Mouse (Mus musculus): ENCODE data around the gene Mrps18a. TPM values are rescaled to one million over a fixed set of nuclear protein-coding genes. Genes with fewer than 3 reads are reported as not detected.
A peak's percentile ranks its signal among the peaks of the same experiment; 100 is the strongest.

Gene Mrps18a
- total and polyA plus RNA-seq, 3 experiments: 78.1 to 127 (median 126) TPM

DNA sequence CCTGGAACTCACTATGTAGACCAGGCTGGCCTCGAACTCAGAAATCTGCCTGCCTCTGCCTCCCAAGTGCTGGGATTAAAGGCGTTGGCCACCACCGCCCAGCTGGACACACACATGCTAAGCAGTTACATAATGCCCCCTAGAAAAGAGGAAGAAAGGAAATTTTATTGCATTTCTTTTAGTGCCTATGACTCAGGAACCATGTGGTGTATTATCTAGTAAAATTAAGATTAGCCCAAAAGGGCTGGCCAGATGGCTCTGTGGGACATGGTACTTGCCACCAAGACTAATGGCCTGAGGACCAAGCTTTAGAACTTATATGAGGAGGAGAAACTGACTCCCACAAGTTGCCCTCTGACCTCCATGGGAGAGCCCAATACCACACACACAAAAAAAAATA lies 29.1 kb downstream of the Mrps18a start:
- Histone ChIP-seq H3K27ac (ENCODE audit: insufficient read depth, low read depth) (no peak overlapping the region), H3K4me3 (replicated peaks in 1 of 3; ENCODE audit: low read depth in 2 of 3, low read length in 2 of 3, poor library complexity in 1 of 3) (no peak overlapping the region), H3K9ac (ENCODE audit: insufficient read depth, low read depth) (no peak overlapping the region), H3K36me3 (replicated peaks in 1 of 2; ENCODE audit: control insufficient read depth in 1 of 2, insufficient read depth in 1 of 2, low read length in 1 of 2) (peaks cover 0 to 6% of the 10 kb centered on the region in 2 experiments), H3K27me3 (replicated peaks) (no peaks in the 10 kb centered on the region), H3K79me2 (replicated peaks; ENCODE audit: control insufficient read depth, extremely low read depth, insufficient read depth, poor library complexity, severe bottlenecking) (no peaks in the 10 kb centered on the region), H3K4me1 (ENCODE audit: control insufficient read depth in 1 of 2, insufficient read depth in 2 of 2) (no peaks in the 10 kb centered on the region), H3K4me2 (ENCODE audit: insufficient read depth, low read depth, poor library complexity, severe bottlenecking) (no peak overlapping the region), H3K9me3 (replicated peaks; ENCODE audit: low read length) (peaks cover 2% of the 10 kb centered on the region)
- TF ChIP-seq ELF1 (IDR thresholded peaks at IDR 0.05; ENCODE audit: low read depth, low read length): no peak
- TF ChIP-seq MAX (IDR thresholded peaks at IDR 0.05; ENCODE audit: low read length): no peak
- no peak for TF ChIP-seq HCFC1 (IDR thresholded peaks at IDR 0.05; ENCODE audit: low read depth, low read length)
- no peak for TF ChIP-seq MAZ (IDR thresholded peaks at IDR 0.05; ENCODE audit: low read depth, low read length)
- no peak for TF ChIP-seq EP300 (IDR thresholded peaks at IDR 0.05; ENCODE audit: low read length)
- no peak for TF ChIP-seq SIN3A (IDR thresholded peaks at IDR 0.05; ENCODE audit: low read length)
- TF ChIP-seq MYC (IDR thresholded peaks at IDR 0.05; ENCODE audit: low read depth, low read length): no peak
- TF ChIP-seq RAD21 (IDR thresholded peaks at IDR 0.05; ENCODE audit: low read depth, low read length): no peak
- no peak for TF ChIP-seq CHD1 (IDR thresholded peaks at IDR 0.05; ENCODE audit: low read depth, low read length)
- TF ChIP-seq BHLHE40 (IDR thresholded peaks at IDR 0.05; ENCODE audit: low read depth, low read length): no peak
- TF ChIP-seq IRF4 (IDR thresholded peaks at IDR 0.05; ENCODE audit: low read depth, low read length): no peak
- no peak for TF ChIP-seq UBTF (IDR thresholded peaks at IDR 0.05; ENCODE audit: low read depth, low read length)
- no peak for TF ChIP-seq PAX5 (IDR thresholded peaks at IDR 0.05; ENCODE audit: low read length)
- no peak for TF ChIP-seq MEF2A (IDR thresholded peaks at IDR 0.05; ENCODE audit: borderline replicate concordance, low read depth, low read length)
- TF ChIP-seq GABPA (IDR thresholded peaks at IDR 0.05; ENCODE audit: insufficient replicate concordance, low read depth, low read length): no peak
- TF ChIP-seq JUND (conservative IDR thresholded peaks at IDR 0.05; ENCODE audit: low read depth, low read length): no peak
- no peak for TF ChIP-seq MXI1 (IDR thresholded peaks at IDR 0.05; ENCODE audit: low read depth, low read length)
- dilution Hi-C loops (cut with MboI; ENCODE audit: extremely low pct_ligation_motif_present, extremely low pct_unique_long_range_greater_than_20kb, low sequenced_read_pairs) (no loop called here), in situ Hi-C loops (cut with MboI; ENCODE audit: low pct_ligation_motif_present, low pct_unique_long_range_greater_than_20kb, low sequenced_read_pairs) (loop anchor here (10.0 kb wide), 1 partner anchor 105 kb away; the partner anchor contains the start of gene Vegfa)
- no peak for DNase-seq (ENCODE audit: extremely low read depth)

- Histone ChIP-seq H3K27ac (ENCODE audit: insufficient read depth, low read depth) (no peak within 1 kb of the TSS), H3K4me1 (ENCODE audit: control insufficient read depth in 1 of 2, insufficient read depth in 2 of 2) (no peaks in the 10 kb centered on the region), H3K27me3 (replicated peaks) (no peaks in the 10 kb centered on the region), H3K4me2 (ENCODE audit: insufficient read depth, low read depth, poor library complexity, severe bottlenecking) (peak within 1 kb of the TSS; percentile 49; the same call in 1 of the 2 replicates), H3K79me2 (replicated peaks; ENCODE audit: control insufficient read depth, extremely low read depth, insufficient read depth, poor library complexity, severe bottlenecking) (no peaks in the 10 kb centered on the region), H3K9me3 (replicated peaks; ENCODE audit: low read length) (no peaks in the 10 kb centered on the region), H3K9ac (ENCODE audit: insufficient read depth, low read depth) (peak within 1 kb of the TSS; percentile 30), H3K4me3 (replicated peaks in 1 of 3; ENCODE audit: low read depth in 2 of 3, low read length in 2 of 3, poor library complexity in 1 of 3) (peak within 1 kb of the TSS in 2 of 3 experiments; percentile 35 to 48), H3K36me3 (replicated peaks in 1 of 2; ENCODE audit: control insufficient read depth in 1 of 2, insufficient read depth in 1 of 2, low read length in 1 of 2) (peaks cover 22 to 42% of the 10 kb centered on the region in 2 experiments)
- in situ Hi-C loops (cut with MboI; ENCODE audit: low pct_ligation_motif_present, low pct_unique_long_range_greater_than_20kb, low sequenced_read_pairs): no loop called here
- no peak for DNase-seq (ENCODE audit: extremely low read depth)
- dilution Hi-C loops (cut with MboI; ENCODE audit: extremely low pct_ligation_motif_present, extremely low pct_unique_long_range_greater_than_20kb, low sequenced_read_pairs): no loop called here
- no peak for TF ChIP-seq IRF4 (IDR thresholded peaks at IDR 0.05; ENCODE audit: low read depth, low read length)
- no peak for TF ChIP-seq TBP (conservative IDR thresholded peaks at IDR 0.05; ENCODE audit: low read depth, low read length)
- TF ChIP-seq SIN3A (IDR thresholded peaks at IDR 0.05; ENCODE audit: low read length): peak; percentile 49
- TF ChIP-seq KAT2A (IDR thresholded peaks at IDR 0.05; ENCODE audit: insufficient replicate concordance, low read length): no peak
- TF ChIP-seq NELFE (IDR thresholded peaks at IDR 0.05; ENCODE audit: low read depth, low read length): peak; percentile 55
- 0 out of 2 replicates have a peak, but pooled peaks have one; percentile 46 for TF ChIP-seq MXI1 (IDR thresholded peaks at IDR 0.05; ENCODE audit: low read depth, low read length)
- peak; percentile 91 for TF ChIP-seq MAZ (IDR thresholded peaks at IDR 0.05; ENCODE audit: low read depth, low read length)
- peak; percentile 65 for TF ChIP-seq POLR2A (IDR thresholded peaks at IDR 0.05; ENCODE audit: low read depth, low read length)
- no peak for TF ChIP-seq GABPA (IDR thresholded peaks at IDR 0.05; ENCODE audit: insufficient replicate concordance, low read depth, low read length)
- no peak for TF ChIP-seq RCOR1 (conservative IDR thresholded peaks at IDR 0.05; ENCODE audit: low read depth, low read length)
- TF ChIP-seq MAFK (IDR thresholded peaks at IDR 0.05; ENCODE audit: insufficient replicate concordance, low read length): no peak
- TF ChIP-seq UBTF (IDR thresholded peaks at IDR 0.05; ENCODE audit: low read depth, low read length): no peak
- TF ChIP-seq ZNF384 (IDR thresholded peaks at IDR 0.05; ENCODE audit: low read depth, low read length): no peak
- no peak for TF ChIP-seq MAX (IDR thresholded peaks at IDR 0.05; ENCODE audit: low read length)
- no peak for TF ChIP-seq BHLHE40 (IDR thresholded peaks at IDR 0.05; ENCODE audit: low read depth, low read length)
- TF ChIP-seq NRF1 (IDR thresholded peaks at IDR 0.05; ENCODE audit: low read depth, low read length): no peak
- TF ChIP-seq CTCF (conservative IDR thresholded peaks at IDR 0.05 in 1 of 2, IDR thresholded peaks at IDR 0.05 in 1 of 2; ENCODE audit: low read depth in 2 of 2, low read length in 2 of 2): no peak
- peak; percentile 13; the same call in 1 of the 2 replicates for TF ChIP-seq MEF2A (IDR thresholded peaks at IDR 0.05; ENCODE audit: borderline replicate concordance, low read depth, low read length)
- no peak for TF ChIP-seq ZC3H11A (IDR thresholded peaks at IDR 0.05; ENCODE audit: low read depth, low read length)
- no peak for TF ChIP-seq E2F4 (IDR thresholded peaks at IDR 0.05; ENCODE audit: insufficient replicate concordance, low read depth, low read length)
- TF ChIP-seq PAX5 (IDR thresholded peaks at IDR 0.05; ENCODE audit: low read length): no peak
- peak; percentile 59; the same call in 1 of the 2 replicates for TF ChIP-seq ELF1 (IDR thresholded peaks at IDR 0.05; ENCODE audit: low read depth, low read length)
- TF ChIP-seq SMC3 (IDR thresholded peaks at IDR 0.05; ENCODE audit: low read depth, low read length): no peak
These were observed 33.0 kb downstream of the Mrps18a start, which contains the start of gene Rsph9 for GRCm38 (mm10) chr17:46143578-46144423. Gene Rsph9, minus strand, starts transcription at chr17:46144216.

Data from CH12.LX (cell line).